Mouse (Mus musculus): ENCODE results near the gene Vmn1r36.
"Not testable (repeated sequence)": the region's sequence is repeated elsewhere in the genome, so short reads cannot be mapped to it uniquely, and the experiment has no call there.

Vmn1r36 gene

DNA sequence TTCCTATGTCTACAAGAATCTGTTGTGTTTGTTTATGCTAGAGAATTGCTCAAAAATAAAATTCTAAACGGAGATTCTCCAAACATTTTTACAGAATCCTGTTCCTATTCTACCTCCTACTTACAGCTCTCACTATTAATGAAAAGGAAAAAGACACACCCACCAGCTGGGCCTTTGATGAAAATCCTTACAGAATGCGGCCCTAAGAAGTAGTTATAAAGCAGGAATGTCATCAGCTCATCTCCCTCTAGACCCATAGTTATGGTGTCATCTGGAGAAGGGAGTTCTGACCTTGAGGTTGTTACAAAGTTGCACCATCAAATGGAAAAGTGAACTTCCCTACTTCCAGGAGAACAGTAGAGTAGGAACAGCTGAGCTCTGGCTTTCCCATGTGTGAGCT is at the start of gene Vmn1r36:
Vmn1r36 (minus strand) TSS at position 101 of the 400 bp plus-strand sequence.
- DNase-seq (ENCODE audit: low read depth, low spot score) = not testable (repeated sequence)

DNA sequence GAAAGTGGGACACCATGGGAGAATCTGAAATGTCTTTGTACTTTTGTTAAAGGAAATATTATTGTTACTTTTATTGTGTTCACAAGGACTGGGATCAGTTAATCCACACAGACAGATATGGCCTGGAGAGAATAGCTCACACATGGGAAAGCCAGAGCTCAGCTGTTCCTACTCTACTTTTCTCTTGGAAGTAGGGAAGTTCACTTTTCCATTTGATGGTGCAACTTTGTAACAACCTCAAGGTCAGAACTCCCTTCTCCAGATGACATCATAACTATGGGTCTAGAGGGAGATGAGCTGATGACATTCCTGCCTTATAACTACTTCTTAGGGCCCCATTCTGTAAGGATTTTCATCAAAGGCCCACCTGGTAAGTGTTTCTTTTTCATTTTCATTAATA is 10.1 kb upstream of the Vmn1r36 start, which contains the start of gene Vmn1r37:
Vmn1r37 (plus strand) TSS at position 301 of the 400 bp plus-strand sequence.
- DNase-seq (ENCODE audit: low read depth, low spot score) = not testable (repeated sequence)

- DNase-seq (ENCODE audit: low read depth, low spot score) = no peak
Observed at GRCm38 (mm10) chr6:66713854-66714253, 5.1 kb downstream of the Vmn1r36 start.

GRCm38 (mm10) chr6:66708901-66709300 is 10.1 kb downstream of the Vmn1r36 start:
- no peak for DNase-seq (ENCODE audit: low read depth, low spot score)

DNA sequence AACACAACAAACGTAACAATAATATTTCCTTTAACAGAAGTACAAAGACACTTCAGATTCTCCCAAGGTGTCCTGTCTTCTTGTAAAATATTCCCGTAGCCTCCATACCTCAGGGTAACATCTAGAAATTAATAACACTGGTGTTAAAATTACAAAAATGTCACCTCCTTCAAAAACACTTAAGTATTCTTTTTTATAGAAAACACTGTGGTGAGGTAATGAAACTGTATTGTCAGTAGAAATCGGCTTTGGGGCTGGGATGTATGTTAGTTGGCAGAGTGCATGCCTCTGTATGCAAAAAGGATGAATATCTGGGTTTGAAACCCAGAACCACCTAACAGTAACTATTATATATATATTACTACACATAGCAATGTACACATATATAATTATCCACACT is 33.2 kb downstream of the Vmn1r36 start, which contains the start of gene Vmn1r35:
Vmn1r35 (minus strand) TSS at position 101 of the 400 bp plus-strand sequence.
- DNase-seq (ENCODE audit: low read depth, low spot score) = no peak

All from forelimb bud, embryonic 11.5 days (tissue).